Mouse (Mus musculus): ENCODE data around the gene Ankfy1. TPM values are rescaled to one million over a fixed set of nuclear protein-coding genes. Genes with fewer than 3 reads are reported as not detected.

Ankfy1 gene
- polyA plus RNA-seq, 1 experiment from 2014 or later = 29.5 TPM

Small RNAs within 50 kb of the gene (microRNA-seq; reads per million reads assigned to microRNA genes)
- gene Gm25678 = not detected

Other genes starting within 250 kb of the Ankfy1 start
- 61.1 and 67.6 TPM in 2 replicates for gene Mybbp1a, start 248.7 kb upstream of the Ankfy1 start, polyA plus RNA-seq (2015; fragmentation: Nextera tagmentation; extraction: Ambion mirVana)
- 6.8 and 8.4 TPM in 2 replicates for gene Spns2, start 200.1 kb upstream of the Ankfy1 start, polyA plus RNA-seq (2015; fragmentation: Nextera tagmentation; extraction: Ambion mirVana)
- gene Spns3, start 139.5 kb upstream of the Ankfy1 start, polyA plus RNA-seq (2015; fragmentation: Nextera tagmentation; extraction: Ambion mirVana) = 0.17 TPM in 1 of 2 replicates, not detected in the other
- 78.6 and 91.2 TPM in 2 replicates for gene Ube2g1, start 82.7 kb upstream of the Ankfy1 start, polyA plus RNA-seq (2015; fragmentation: Nextera tagmentation; extraction: Ambion mirVana)
- gene Cyb5d2, start 106.1 kb downstream of the Ankfy1 start, polyA plus RNA-seq (2015; fragmentation: Nextera tagmentation; extraction: Ambion mirVana) = 8.0 and 9.2 TPM in 2 replicates
- 13.3 and 14.1 TPM in 2 replicates for gene Zzef1, start 106.2 kb downstream of the Ankfy1 start, polyA plus RNA-seq (2015; fragmentation: Nextera tagmentation; extraction: Ambion mirVana)

Measured in midbrain, embryonic 16.5 days (tissue).